Mouse (Mus musculus) G1E (cell line): ENCODE data around the gene Grid2.

ENCODE experiments used
- CTCF ChIP-seq: IDR thresholded peaks from 2 replicates; pipeline ENCODE4 v1.5.1; 2012; ENCODE audit warnings: low read depth, low read length, inconsistent platforms, mixed read lengths
- GATA1 ChIP-seq: IDR thresholded peaks from 2 replicates; pipeline ENCODE4 v1.6.1; 2012; ENCODE audit warnings: borderline replicate concordance, low read length, inconsistent platforms, mixed read lengths

DNA sequence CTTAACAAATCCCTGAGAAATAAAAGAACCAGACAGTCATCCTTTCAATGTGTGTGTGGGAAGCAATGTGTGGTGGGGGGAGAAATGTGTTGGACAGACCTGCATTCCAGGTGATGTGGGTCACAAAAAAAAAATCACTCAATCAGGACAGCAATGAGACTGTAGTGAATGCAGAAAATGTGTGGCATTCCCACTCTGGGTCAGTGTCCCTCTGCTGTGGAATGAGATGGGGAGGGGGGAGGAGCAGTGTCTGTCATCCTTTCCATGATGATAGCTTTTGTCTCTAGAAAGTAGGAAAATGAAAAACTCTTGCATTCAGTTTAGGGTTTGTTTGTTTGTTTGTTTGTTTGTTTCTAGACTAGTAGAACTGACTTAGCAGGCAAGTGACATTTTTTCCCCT lies 1392.0 kb downstream of the Grid2 start:
- TF ChIP-seq CTCF (no peak), GATA1 (no peak)
